Mouse (Mus musculus): ENCODE data around the gene Foxj2.

Gene Foxj2

DNA sequence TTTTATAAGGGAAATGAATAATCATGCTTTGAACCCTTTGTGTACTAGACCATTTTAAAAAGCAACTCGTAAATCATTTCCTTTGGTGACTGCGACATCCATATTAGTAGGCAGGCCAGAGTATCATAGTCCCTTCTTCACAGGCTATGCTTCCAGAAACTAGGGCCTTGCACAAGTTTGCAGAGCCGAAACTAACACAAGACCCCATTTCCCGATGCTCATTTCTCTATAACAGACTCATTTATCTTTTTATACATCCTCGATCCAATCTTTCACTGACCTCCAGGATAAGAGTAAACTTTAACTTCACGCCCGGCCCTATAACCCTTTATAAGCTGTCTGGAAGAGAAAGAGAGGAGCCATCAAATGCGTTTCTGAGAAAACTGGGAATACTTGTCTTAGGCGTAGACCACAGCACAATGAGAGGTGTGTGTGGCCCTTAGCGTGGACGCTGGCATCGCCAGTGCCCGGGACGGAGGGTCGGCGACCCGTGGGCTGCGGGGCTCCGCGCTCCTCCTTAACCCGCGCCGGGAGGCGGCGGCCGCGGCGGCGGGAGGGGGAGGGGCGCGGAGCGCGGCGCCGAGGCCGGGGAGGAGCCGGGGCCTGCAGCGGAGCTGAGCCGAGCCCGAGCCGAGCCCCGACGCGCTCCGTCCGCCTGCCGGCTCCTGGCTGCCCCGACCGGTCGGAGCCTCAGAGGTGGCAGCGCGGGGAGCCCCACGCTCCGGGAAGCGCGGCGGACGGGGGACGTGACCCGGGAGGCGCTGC, at the start of gene Foxj2:
Gene Foxj2, plus strand, starts transcription at position 609 of the 765 bp plus-strand sequence.
- peak; percentile 78 for DNase-seq (ENCODE audit: low read depth)

- no peak for DNase-seq (ENCODE audit: low read depth)
These were observed 48.9 kb upstream of the Foxj2 start for GRCm38 (mm10) chr6:122770760-122771315.

- DNase-seq (ENCODE audit: low read depth): no peak
These were observed 47.0 kb upstream of the Foxj2 start for GRCm38 (mm10) chr6:122772701-122773100.

- no peak for DNase-seq (ENCODE audit: low read depth)
These were observed 45.4 kb upstream of the Foxj2 start for GRCm38 (mm10) chr6:122774345-122774744.

DNA sequence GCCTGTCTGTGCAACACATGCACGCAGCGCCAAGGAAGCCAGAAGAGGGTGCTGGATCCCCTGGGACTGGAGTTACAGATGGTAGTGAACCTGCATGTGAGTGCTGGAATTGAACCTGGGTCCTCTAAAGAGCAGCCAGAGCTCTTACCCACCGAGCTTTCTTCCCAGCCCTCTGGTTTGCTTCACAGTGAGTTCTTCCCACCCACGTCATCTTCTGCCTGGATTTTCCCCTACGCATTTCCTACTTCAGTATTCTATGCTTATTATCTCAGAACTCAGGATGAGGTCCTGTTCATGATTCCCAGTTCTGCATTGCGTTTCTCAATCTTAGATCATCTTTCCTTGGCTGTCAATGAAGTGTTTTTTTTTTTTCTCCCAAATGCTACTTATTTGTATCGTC, 43.7 kb upstream of the Foxj2 start:
- no peak for DNase-seq (ENCODE audit: low read depth)

- DNase-seq (ENCODE audit: low read depth): no peak
These were observed 39.8 kb upstream of the Foxj2 start for GRCm38 (mm10) chr6:122779916-122780315.

GRCm38 (mm10) chr6:122781167-122781566, 38.5 kb upstream of the Foxj2 start:
- DNase-seq (ENCODE audit: low read depth): no peak

GRCm38 (mm10) chr6:122782164-122782563, 37.5 kb upstream of the Foxj2 start:
- DNase-seq (ENCODE audit: low read depth): no peak

DNA sequence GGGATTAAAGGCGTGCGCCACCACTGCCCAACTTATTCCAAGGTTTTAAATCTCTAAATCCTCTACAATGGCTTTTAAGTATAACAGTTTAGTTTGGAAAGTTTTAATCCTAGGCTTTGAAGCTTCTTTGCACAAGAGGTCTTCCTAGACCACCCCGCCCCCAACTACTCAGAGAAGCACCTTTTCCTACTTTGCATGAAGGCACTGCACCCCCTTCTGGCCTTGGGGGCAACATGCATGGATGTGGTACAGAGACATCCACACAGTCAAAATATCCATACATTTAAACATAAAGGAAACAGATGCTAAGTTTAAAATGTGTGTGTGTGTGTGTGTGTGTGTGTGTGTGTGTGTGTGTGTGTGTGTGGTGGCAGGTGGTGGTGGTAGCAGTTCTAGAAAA, 34.8 kb upstream of the Foxj2 start:
- no peak for DNase-seq (ENCODE audit: low read depth)

GRCm38 (mm10) chr6:122786275-122786674, 33.4 kb upstream of the Foxj2 start:
- peak; percentile 83 for DNase-seq (ENCODE audit: low read depth)

DNA sequence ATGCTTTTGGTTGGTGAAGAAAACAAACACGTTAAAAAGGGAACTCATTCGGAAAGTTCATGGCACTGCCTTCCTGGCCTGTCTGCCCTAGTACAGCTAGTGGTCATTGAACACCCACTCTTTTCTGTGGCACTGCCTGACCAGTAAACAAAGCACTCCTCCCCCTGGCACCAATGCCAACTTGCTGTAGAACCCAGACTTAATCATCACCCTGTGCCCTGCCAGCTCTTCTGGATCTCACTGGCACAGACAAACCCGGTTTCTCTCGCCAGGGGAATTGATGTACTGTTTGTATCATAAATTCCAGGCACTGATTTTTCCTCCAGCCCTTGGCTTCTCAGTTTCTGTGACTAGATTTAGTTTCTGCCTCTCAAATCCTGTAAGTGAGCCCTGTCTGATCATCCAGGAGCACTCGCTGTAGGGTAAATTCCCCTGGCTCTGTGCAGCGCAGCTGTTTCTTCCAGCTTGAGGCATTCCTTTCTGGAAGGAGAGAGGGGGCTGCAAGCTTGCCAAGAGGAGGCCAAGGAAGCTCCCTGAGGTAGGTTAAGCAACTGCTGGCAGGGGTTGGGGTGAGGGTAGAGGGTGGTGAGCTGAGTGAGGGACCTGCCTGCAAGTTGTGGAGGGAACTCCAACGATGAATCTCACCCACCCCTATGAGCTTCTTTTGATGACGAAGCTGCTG, 24.3 kb upstream of the Foxj2 start:
- DNase-seq (ENCODE audit: low read depth): no peak

- no peak for DNase-seq (ENCODE audit: low read depth)
These were observed 18.9 kb upstream of the Foxj2 start for GRCm38 (mm10) chr6:122800640-122801300.

- peak; percentile 77 for DNase-seq (ENCODE audit: low read depth)
These were observed 18.4 kb upstream of the Foxj2 start, which contains the start of gene Slc2a3 for GRCm38 (mm10) chr6:122801301-122801800. Slc2a3 (minus strand) TSS chr6:122801640.

DNA sequence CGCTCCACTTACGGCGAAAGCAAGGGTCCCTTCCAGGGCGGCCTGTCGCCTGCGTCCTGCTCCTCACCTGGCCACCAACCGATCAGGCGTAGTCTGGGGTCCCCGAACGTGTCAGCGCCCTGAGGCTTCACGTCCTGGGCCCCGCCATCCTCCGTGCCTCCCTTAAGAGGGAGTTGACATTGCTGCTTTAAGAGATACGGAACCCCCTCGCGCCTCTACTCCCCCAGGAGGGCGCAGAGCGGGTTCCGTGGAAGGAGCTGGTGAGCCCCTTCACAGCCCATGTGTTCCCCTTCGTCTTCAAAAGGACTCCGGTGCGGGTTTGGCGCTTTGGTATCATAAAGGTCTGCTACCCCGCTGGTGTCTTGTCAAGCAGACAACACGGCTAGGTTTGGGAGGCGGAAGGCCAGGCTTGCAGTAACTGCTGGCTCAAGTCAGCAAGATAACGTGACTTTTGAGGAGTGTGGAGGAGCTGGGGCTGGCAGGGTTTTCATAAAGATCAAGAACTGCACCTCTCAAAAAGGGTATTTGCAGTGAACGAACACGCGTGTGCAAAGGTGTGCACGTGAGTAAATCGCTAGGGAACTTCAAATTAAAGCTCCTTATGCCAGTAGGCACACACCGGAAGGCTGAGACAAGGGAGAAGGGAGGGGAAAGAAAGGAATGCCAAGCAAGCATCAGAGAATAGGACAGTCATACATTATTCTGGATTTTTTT, 17.8 kb upstream of the Foxj2 start:
- no peak for DNase-seq (ENCODE audit: low read depth)

DNA sequence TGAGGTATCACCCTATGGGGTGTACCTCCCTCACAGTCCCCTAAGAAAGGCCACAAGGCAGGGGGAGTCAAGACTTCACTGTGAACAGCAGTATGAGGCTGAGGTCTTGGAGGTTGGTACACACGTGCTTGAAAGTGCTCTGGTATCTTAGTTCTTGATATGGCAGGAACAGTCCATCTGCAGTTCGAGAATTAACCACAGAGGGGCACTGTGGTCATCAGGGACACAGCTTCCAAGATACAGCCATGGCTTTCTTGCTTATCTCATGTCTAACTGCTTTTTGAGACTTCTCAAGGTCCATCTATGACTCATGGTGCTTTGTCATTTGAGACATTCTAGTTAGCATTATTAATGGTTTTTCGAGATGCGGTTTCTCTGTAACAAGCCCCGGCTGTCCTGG, 15.3 kb upstream of the Foxj2 start:
- DNase-seq (ENCODE audit: low read depth): peak; percentile 91

GRCm38 (mm10) chr6:122810022-122810614, 9.6 kb upstream of the Foxj2 start:
- peak; percentile 92 for DNase-seq (ENCODE audit: low read depth)

DNA sequence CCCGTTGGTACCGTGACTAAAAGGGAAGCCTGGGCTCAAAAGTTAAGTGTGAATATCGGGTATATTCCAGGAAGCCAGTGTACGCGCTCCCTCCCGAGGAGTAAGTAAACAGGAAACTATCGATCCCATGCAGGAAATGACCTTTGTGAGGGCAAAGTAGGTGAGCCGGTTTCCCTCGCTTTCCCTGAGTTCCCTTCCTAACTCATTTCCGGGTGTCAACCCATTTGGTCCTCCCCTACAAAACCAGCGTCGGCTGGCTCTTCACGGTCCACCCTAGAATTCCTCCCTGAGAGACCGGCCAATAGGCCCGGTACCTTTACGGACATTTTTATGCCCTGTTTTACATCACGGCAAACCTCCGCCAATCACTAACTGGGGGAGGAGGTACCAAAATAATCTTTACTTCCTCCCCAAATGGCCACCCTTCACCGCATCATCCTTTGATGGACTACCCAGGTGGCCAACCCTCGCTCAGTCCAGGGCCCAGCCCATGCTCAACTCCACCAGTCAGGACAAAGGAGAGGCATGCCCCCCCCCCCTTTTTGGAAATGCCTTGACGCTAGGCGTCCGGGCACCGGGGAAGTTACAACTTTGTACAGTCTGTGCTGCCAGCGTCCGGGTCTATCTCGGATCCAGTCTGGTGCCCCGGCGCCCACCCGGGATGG, 9.0 kb upstream of the Foxj2 start:
- peak; percentile 99 for DNase-seq (ENCODE audit: low read depth)

- peak; percentile 96 for DNase-seq (ENCODE audit: low read depth)
These were observed 8.4 kb upstream of the Foxj2 start for GRCm38 (mm10) chr6:122811280-122811652.

DNA sequence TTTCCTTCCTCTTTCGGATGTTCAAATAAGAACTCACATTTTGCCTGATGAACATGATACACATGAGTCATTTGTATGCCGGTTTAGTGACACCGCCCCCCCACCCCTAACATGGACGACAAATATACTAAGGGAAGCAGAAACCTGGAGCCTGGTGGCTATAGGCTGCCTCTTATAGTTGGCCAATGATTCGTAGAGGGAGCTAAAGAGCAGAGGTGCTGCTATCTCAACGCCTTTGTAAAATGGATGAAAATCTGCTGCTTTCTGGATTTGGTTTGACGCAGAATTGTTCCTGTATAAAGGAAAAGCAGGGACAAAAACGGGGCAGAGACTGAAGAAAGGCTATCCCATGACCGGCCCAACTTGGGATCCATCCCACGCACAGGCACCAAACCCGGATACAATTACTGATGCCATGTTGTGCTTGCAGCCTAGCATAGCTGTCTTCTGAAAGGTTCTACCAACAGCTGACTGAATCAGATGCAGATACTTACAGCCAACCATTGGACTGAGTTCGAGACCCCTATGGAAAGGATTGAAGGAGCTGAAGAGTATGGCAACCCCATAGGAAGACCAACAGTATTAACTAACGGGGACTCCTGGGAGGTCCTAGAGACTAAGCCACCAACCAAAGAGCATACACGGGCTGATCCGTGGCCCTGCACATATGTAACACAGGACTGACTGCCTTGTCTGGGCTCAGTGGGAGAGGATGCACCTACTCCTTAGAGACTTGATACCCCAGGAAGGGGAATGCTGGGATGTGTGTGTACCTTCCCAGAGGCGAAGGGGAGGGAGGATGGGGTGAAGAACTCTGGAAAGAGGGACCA, 7.7 kb upstream of the Foxj2 start:
- DNase-seq (ENCODE audit: low read depth): peak; percentile 88

DNA sequence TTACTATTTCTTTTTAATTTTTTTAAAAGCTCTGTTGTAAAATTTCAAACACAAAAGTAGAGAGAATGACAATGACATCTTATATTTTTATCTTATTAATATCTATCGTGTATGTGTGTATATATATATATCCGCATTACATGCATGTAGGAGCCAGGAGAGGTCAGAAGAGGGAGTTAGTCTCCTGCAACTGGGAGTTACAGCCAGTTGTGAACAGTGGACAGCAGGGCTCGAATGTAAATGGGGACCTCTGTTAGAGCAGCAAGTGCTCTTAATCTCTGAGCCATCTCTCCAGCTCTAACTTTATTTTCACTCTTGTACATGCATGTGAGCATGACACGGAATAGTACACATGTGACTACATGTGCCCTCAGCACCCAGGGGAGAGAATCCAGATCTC, 7.0 kb upstream of the Foxj2 start:
- no peak for DNase-seq (ENCODE audit: low read depth)

Measured in induced T-regulatory cell, adult 2 months (primary cell).